Mouse (Mus musculus): ENCODE measurements at regions not wholly inside any gene's neighbourhood (a gene's known extent, or its start where the extent isn't known, plus 50 kb on each side); places are given as distances from the start of the nearest gene placed in this dataset.

DNA sequence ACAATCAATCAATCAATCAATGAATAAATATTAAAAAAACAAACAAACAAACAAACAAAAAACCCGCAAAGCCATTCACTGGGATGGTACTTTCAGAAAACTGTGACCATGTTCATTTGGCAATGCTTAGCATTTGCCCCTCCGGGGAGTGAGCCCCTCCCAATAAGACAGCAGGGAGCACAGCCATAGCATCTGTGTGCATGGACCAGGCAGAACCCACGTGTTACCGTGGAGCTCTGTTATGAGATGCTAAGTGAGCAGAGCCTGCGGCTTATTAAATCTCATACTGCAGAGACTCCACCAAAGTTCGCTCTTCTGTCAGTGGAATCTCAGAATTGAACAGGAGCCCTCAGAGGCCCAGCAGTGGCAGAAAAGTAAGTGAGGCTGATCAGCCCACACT lies 438.7 kb upstream of the Atp11b start:
- in situ Hi-C loops (cut with MboI, MseI): loop anchor here (25.0 kb wide), 1 partner anchor 1328 kb away; no protein-coding TSS in a partner anchor

DNA sequence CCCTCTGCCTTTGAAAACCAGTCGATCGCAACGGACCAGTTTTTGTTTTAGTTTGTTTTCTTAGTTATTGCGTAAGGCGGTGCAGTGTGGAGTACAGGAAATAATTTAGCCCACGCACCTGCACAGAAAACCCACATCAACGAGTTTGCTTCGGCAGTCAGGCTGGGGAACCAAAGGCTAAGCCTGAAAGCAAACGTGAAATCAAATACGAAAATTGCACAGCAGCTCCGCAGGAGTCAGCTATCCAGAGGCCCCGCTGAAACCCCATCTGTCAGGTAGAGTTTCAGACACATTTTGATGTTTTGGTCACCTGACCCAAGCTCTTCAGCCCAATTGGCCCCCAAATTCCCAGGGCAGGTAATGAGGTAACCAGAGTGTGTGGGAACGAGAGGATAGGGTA lies 435.6 kb upstream of the Atp11b start:
- in situ Hi-C loops (cut with MboI, MseI): loop anchor here (25.0 kb wide), 1 partner anchor 1331 kb away; no protein-coding TSS in a partner anchor

DNA sequence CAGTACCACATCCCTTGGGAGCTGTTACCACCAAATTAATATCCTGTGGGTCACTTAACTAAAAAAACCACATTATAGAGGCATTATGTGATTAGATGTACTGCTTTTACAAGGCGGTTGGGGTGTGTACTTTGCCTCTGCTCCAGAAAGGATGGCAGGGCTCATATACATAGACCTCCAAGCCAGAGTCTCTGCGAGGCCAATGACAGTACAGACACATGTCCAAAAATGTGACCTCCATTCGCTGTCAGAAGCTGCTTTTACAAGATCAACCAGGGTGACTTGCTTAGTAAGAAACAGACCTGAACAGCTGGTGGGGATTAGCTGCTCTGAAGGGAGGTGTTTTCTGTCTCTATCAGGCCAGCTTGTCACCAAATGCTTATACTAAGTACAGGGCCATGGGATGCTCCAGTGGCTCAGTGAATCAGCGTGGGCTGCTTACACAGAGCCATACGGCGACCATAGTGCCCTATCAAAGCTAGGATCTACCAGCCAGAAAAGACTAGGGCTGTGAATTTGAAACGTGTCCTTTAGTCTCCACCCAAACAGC lies 433.0 kb upstream of the Atp11b start:
- in situ Hi-C loops (cut with MboI, MseI): loop anchor here (10.0 to 25.0 kb wide), 3 partner anchors 46 to 1334 kb away; no protein-coding TSS in a partner anchor

DNA sequence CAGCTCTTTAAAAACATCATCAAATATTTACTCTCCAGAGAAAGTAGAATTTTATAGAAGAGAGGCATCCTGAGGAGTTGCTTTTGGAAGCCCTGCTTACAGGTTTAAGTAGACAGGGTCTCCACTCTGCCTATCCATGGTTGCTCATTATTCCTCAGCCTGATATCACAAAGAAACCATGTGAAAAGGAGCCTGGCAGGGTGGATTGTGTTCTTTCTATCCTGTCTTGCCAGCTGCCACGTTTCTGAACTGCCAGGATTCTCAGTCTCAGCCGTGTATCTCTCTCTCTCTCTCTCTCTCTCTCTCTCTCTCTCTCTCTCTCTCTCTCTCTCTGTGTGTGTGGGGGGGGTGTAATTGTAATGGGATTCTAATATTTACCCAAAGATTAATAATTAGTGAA lies 431.9 kb upstream of the Atp11b start:
- in situ Hi-C loops (cut with MboI, MseI): loop anchor here (10.0 to 25.0 kb wide), 3 partner anchors 47 to 1335 kb away; no protein-coding TSS in a partner anchor

DNA sequence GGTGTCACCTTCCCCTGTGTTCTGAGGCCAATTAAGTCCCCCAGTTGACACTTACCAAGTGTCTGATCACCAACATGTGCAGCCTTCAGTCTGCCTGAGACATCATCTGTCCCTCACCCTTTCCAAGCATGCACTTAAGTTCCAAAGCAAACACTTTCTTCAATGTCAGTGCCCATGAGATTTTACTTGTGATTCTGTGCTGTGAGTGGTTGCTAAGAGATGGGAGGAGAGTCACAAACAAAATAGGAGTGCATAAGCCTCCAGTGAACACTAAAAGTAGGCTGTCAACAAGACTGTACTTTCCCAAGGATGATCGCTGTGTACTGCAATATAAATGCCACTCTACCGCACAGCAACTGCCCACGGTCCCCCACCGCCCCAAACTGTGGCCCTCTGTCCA lies 431.0 kb upstream of the Atp11b start:
- in situ Hi-C loops (cut with MboI, MseI): loop anchor here (10.0 to 25.0 kb wide), 3 partner anchors 48 to 1336 kb away; no protein-coding TSS in a partner anchor

DNA sequence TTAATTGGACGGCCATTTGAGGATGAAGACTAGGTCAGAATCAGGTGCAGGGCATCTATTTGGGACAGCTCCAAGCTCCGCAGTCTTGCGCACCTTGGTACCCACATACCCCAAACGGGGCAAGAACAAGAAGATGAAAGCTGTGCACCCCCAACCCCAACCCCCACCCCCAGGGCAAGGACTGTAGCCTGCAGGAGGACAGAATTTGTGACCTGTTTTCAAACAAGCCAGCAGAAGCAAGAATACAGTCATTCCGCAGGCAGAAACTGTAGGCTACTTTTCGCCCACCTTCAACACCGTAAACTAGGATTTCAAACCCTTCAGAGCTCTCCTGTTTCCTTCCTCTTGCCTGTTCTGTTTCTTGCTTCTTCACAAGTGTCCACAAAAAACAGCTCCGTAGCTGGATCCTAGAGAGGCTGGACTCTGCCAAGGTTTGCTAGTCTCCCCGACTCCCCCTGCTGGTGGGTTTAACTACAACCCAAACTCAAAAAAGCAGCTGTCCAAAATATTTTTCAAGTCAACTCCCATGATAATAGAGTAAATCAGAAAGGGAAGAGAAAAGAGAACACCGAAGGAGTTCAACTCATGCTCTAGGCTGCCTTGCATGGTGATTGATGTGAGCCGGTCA lies 430.3 kb upstream of the Atp11b start:
- in situ Hi-C loops (cut with MboI, MseI): loop anchor here (10.0 to 25.0 kb wide), 3 partner anchors 49 to 1336 kb away; no protein-coding TSS in a partner anchor

DNA sequence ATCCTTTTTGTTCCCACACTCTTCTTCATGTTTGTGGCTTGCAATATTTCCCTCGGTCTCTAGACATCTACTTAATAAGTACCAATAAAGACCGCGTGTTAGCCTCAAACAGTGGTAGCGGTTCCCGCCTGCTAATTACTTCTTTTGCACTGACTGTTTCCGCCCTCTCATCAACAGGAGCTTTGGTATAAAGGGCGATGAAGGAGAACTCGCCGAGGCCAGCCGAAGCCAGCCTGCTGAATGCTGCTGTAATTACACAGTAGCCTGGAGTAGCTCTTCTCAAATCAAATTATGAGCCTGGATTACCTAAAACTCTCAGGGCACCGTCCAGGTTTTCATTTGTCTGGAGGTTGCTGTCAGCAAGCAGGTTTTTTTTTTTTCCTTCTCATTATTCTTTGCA lies 429.7 kb upstream of the Atp11b start:
- in situ Hi-C loops (cut with MboI, MseI): loop anchor here (10.0 to 25.0 kb wide), 3 partner anchors 49 to 1337 kb away; no protein-coding TSS in a partner anchor

DNA sequence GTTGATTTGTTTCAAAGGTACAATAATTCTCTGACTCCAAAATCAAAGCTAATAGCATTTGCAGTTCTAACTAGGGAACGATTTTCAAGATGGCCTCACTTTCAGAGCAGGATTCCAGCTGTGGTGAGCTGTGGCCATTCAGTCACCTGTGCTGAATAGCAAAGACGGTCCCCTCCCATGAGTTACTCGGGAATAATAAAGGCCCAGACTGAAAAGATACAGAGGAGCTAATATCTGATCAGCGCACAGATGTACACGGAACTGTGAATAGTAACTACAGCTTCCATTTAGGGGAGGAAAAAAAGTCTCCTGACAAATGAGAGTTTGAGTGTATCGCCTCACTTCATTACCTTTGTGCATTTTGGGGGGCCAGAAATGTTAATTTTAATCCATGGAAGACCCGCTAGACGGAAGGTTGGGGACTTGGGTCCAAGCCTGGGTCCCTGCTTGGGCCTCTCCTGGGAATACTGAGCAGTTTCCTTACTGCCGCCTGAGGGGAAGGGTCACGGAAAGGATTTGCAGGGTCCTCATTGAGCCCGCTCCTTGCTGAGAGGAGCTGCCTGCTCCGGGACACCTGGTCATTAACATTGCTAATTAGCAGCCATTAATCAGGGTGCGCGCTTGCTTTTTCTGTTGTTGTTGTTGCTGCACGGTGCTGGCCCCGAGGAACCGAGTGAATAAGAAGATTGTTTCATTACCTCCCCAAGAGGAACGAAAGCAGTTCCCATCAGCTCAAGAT lies 421.2 kb upstream of the Atp11b start:
- in situ Hi-C loops (cut with MboI, MseI): loop anchor here (25.0 kb wide), 1 partner anchor 670 kb away; the partner anchor contains the start of gene Sox2

DNA sequence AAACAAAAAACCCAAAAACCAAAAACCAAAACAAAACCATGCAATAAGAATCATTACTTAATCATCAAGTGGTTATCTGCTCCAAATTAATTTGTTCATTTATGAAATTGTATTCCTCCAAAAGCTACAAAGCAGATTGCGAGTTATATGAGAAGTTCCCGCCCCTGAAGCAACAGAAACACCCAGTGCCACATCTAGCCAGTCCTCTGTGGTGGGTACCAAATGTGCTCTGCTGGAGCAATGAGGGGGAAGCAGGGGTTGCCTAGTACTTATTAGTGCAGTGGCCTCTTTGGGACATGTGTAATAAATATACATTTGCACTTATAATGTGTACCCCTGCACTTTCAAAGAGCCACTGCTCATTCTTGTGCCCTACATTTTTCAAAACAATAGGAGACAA lies 419.9 kb upstream of the Atp11b start:
- in situ Hi-C loops (cut with MboI, MseI): loop anchor here (25.0 kb wide), 1 partner anchor 672 kb away; the partner anchor contains the start of gene Sox2

DNA sequence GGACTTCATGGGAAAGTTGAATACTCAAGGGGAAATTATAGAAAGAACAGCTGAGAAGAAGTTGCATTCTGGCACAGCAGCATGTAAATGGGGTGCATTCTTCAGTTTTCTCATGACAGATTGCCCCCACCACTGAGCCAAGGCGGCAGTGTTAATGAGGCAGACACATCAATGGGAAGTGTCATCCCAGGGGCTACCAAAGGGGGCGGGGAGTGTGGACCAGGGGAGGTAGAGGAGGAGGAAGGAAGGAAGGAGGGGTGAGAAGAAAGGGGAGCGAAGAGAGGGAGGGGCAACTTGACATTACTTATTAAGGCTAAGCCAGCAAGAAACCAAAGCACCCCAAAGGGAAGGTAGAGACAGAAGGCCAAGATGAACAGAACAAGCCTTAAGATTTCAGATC lies 419.4 kb upstream of the Atp11b start:
- in situ Hi-C loops (cut with MboI, MseI): loop anchor here (25.0 kb wide), 1 partner anchor 672 kb away; the partner anchor contains the start of gene Sox2

DNA sequence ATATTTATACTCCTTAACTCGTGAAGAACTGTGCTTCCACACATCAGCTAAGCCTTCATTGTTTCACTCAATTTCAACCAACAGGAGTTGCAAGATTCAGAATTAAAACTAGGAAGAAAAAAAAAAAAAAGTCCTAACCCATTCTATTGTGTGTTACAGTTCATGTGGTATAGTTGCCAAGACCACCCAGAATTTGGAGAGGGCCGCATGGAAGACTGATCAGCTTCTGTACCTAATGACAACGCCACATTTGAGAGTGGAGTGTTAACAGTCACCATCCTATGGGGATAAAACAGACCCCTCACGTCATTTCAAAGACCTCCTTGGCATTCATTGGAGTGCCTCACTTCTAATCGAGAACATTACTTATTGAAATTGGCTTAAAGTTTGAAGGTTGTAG lies 418.1 kb upstream of the Atp11b start:
- in situ Hi-C loops (cut with MboI, MseI): loop anchor here (25.0 kb wide), 1 partner anchor 674 kb away; the partner anchor contains the start of gene Sox2

DNA sequence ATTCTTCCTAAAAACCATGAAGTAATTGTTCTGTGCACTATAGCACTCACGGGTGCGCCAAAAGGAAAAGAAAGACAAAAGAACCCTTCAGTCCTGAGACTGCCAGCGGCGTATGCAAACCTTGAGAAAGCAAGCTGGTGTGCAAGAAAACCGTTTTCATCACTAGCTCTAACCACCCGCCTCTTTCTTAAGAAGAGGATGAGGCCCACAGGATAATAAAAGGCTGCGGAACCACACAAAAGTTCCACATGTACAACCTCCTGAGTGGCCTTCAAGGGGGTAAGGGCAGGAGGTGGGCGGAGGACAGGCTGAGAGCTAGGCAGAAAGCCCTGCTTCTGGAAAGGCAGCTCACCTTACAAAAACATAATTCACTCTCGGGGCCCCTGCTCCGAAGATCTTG lies 413.4 kb upstream of the Atp11b start:
- in situ Hi-C loops (cut with MboI, MseI): loop anchor here (10.0 to 25.0 kb wide), 2 partner anchors 678 to 906 kb away; partner anchors contain the start of gene Sox2

DNA sequence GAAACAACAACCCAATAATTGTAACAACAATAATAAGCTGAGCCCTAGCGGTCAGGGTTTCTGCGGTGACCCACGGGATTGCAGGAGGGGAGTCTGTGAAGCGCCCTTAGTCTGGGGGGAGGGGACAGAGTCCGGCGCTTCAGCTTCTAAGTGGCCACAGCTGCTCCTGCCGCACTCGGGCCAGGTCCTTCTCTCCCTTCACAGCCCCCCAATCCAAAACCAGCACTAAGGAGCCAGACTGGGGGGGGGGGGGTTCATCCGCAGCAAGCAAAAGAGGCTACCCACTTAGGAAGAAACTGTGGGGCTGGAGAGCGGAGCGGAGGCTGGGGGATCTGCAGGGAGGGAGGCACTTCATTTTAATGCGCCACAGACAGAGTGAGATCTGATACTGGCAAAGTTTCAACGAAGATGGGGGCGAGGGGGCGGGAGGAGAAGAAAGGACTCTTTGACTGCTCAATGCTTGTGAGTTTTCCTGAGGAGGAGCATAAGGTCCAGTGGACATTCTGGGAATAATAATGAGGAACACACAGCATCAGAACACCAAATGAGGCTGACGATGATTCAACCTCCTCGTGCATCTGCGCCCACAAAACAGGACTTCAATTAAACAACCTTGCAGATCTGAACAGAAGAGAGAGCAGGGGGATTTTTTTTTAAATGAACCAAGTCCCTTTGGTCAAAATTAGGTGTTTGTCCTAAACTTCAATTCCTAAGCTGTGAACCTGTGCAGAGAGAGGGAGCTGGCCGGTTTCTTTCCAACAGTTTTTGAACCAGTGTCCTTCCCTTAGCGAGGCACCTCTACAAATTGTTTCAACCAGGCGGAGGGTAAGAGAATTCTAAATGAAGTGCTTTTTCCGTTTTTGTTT lies 412.7 kb upstream of the Atp11b start:
- in situ Hi-C loops (cut with MboI, MseI): loop anchor here (10.0 to 25.0 kb wide), 2 partner anchors 679 to 906 kb away; partner anchors contain the start of gene Sox2

DNA sequence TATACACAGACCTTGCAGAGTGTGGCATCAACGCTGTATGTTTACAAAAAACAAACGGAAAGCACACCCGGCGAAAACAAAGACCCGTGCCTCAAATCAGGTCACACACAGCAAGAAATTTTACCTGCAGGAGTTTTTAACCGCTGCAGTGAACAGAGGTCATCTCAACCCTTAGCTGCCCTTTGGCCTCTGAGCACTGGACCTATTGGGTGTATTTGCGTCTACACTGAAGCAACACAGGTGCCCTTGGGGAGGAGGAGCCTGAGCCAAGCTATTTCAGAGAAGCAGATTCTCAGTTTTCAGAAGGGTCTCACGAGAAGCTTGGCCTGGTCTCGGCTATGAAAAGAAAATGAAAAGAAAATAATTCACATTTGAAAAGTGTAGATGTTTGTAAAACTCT lies 412.1 kb upstream of the Atp11b start:
- in situ Hi-C loops (cut with MboI, MseI): loop anchor here (10.0 to 25.0 kb wide), 2 partner anchors 680 to 907 kb away; partner anchors contain the start of gene Sox2

DNA sequence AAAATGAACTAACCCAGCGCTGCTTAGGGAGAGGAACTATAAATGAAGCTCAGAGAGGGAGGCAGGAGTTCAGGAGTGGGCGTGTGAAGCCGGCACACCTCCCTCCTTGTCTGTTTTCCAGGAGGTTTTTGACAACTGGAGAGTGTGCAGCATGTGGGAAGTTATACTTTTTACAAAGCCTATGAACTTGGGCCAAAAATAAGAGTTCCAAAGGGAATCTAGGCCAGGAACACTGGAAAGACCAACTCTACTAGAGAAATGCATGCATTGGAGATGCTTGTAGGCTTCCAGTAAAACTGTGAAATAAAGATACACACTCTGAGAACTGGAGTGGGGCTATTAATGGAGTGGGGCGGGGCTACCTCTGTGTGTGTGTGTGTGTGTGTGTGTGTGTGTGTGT lies 411.3 kb upstream of the Atp11b start:
- in situ Hi-C loops (cut with MboI, MseI): loop anchor here (10.0 to 25.0 kb wide), 2 partner anchors 680 to 908 kb away; partner anchors contain the start of gene Sox2

DNA sequence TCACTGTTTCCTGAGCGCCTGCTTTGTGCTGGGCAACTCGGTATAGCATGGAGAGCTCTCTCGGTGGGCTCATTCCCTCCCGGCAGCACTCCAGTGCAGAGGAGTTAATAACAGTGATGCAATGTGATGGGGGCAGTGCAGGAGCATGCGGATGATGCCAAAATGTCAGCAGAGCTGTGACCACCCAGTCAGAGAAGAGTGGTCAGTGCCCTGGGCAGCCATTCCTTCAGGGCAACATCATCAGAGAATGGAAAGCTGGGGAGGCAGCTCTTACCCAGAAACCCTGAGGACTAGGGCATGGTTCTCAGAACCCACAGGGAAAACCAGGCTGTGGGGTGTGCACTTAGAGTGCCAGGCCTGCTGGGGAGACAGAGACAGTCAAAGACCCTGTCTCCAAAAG lies 410.0 kb upstream of the Atp11b start:
- in situ Hi-C loops (cut with MboI, MseI): loop anchor here (10.0 to 25.0 kb wide), 2 partner anchors 682 to 909 kb away; partner anchors contain the start of gene Sox2

DNA sequence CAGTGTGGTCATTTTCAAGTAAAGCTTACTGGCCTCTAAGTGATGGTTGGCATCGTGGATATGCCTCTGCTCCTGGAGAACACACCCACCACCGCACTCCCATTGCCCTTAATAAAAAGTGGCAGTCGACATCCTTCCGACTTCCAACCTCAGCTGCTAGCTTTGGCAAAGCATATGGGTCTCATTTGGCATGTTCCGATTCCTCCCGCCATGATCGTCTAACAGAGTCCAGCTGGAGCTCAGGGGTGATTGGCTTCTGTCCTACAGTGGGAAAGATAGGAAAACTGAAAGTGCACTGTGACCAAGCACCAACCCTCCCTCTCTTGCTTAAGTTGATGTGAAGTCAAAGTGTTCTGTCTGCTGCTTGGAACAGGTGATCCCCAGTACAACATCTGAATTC lies 404.8 kb upstream of the Atp11b start:
- in situ Hi-C loops (cut with MboI, MseI): loop anchor here (10.0 to 25.0 kb wide), 2 partner anchors 687 to 914 kb away; partner anchors contain the start of gene Sox2

DNA sequence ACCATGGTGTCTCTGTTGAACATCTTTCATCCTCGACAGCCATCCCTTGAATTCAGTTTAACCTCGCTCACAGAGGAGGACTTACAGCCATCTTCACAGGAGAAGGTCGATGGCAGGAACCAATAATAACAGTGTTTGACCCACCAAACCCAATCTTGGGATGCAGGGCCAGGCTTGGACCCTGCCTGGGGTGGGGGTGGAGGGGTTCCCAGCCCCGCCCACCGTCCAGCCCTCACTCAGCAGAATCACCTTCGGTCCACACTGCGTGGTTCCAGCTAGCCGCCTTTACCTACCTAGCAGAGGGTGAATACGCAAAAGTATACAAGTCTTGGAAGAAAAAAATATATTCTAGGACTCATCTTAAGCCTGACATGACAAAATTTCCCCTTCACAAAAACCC lies 400.5 kb upstream of the Atp11b start:
- in situ Hi-C loops (cut with MboI, MseI): no loop called here

DNA sequence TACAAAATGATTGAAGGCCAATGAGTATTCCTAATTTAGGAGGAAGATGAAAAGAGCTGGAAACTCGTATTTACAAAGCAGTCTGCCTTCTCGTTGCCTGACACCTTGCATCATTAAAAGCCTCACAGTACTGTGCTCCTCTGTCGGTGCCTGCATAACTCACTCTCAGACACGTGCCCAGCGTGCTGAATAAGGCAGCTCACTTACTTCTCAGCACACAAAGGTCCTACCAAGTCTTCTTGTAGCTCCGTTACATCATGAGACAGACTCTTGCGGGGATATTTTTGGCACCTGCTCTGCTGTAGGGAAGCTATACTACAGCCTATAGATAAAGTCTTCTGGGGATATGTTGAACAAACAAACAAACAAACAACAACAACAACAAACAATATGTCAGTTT lies 400.0 kb upstream of the Atp11b start:
- in situ Hi-C loops (cut with MboI, MseI): no loop called here

DNA sequence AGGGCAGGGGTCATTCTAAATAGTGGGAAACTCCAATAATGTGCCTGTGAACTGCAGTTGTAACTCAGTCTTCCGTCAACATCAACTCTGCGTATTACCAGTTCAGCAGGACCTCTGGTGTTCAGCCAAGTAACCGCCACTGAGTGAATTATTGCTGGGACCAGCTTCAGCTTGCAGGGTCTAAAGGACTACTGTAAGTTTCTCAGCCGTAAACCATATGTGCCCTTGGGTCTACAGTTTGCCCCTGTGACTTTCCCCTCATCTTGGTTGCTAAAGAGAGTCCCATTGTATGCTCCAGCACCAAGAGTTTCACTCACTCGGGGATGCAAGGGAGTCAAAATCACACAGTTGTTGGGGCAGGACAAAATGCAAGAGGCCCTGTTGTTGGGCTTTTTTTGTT lies 399.6 kb upstream of the Atp11b start:
- in situ Hi-C loops (cut with MboI, MseI): no loop called here

DNA sequence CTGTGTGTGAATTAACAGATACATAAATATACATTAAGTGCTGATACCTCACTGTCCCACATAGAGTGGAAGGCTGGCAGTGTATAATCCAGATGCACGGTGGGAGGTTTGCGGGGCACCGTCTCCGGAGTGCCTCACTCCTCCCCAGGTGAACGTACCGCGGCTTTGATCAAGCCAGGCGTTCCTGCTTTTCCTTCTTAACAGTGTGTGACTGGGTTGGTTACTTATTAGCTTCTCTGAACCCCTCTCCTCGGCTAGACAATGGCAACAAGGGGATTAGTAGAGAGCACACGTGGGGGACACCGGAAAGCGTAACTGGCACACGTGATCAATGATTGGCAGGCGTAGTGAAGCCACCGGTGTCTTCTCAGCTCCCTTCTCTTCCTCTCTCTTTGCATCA lies 396.8 kb upstream of the Atp11b start:
- in situ Hi-C loops (cut with MboI, MseI): no loop called here

Data from T-helper 1 cell (primary cell).